Mouse (Mus musculus): Measurements from ENCODE around the gene Dcx.

The Dcx gene

GRCm38 (mm10) chrX:143932958-143933357, at the start of gene Dcx:
Gene Dcx, minus strand, starts transcription at chrX:143933311.
- no peak for DNase-seq (ENCODE audit: low read depth, low spot score)

- no peak for DNase-seq (ENCODE audit: low read depth, low spot score)
These were observed 33.1 kb upstream of the Dcx start for GRCm38 (mm10) chrX:143966249-143966648.

- no peak for DNase-seq (ENCODE audit: low read depth, low spot score)
These were observed 560 bp upstream of the Dcx start for GRCm38 (mm10) chrX:143933671-143934070.

- no peak for DNase-seq (ENCODE audit: low read depth, low spot score)
These were observed 581 bp downstream of the Dcx start for GRCm38 (mm10) chrX:143932530-143932929.

- no peak for DNase-seq (ENCODE audit: low read depth, low spot score)
These were observed 1.5 kb downstream of the Dcx start for GRCm38 (mm10) chrX:143931400-143932185.

- no peak for DNase-seq (ENCODE audit: low read depth, low spot score)
These were observed 11.0 kb downstream of the Dcx start for GRCm38 (mm10) chrX:143922070-143922469.

- DNase-seq (ENCODE audit: low read depth, low spot score) = no peak
These were observed 26.2 kb downstream of the Dcx start for GRCm38 (mm10) chrX:143906699-143907471.

GRCm38 (mm10) chrX:143904689-143905088, 28.4 kb downstream of the Dcx start:
- no peak for DNase-seq (ENCODE audit: low read depth, low spot score)

GRCm38 (mm10) chrX:143902300-143902699, 30.8 kb downstream of the Dcx start:
- DNase-seq (ENCODE audit: low read depth, low spot score) = no peak

- no peak for DNase-seq (ENCODE audit: low read depth, low spot score)
These were observed 35.5 kb downstream of the Dcx start for GRCm38 (mm10) chrX:143897363-143898285.

GRCm38 (mm10) chrX:143896936-143897335, 36.2 kb downstream of the Dcx start:
- DNase-seq (ENCODE audit: low read depth, low spot score) = no peak

- no peak for DNase-seq (ENCODE audit: low read depth, low spot score)
These were observed 39.9 kb downstream of the Dcx start for GRCm38 (mm10) chrX:143893180-143893579.

- no peak for DNase-seq (ENCODE audit: low read depth, low spot score)
These were observed 47.3 kb downstream of the Dcx start for GRCm38 (mm10) chrX:143885765-143886164.

- DNase-seq (ENCODE audit: low read depth, low spot score) = no peak
These were observed 48.2 kb downstream of the Dcx start for GRCm38 (mm10) chrX:143884953-143885352.

GRCm38 (mm10) chrX:143884299-143884698, 48.8 kb downstream of the Dcx start:
- DNase-seq (ENCODE audit: low read depth, low spot score) = no peak

GRCm38 (mm10) chrX:143881806-143882468, 51.2 kb downstream of the Dcx start:
- DNase-seq (ENCODE audit: low read depth, low spot score) = no peak

GRCm38 (mm10) chrX:143879631-143880030, 53.5 kb downstream of the Dcx start:
- DNase-seq (ENCODE audit: low read depth, low spot score) = no peak

- DNase-seq (ENCODE audit: low read depth, low spot score) = no peak
These were observed 65.9 kb downstream of the Dcx start for GRCm38 (mm10) chrX:143867129-143867664.

GRCm38 (mm10) chrX:143851351-143851750, 81.8 kb downstream of the Dcx start:
- DNase-seq (ENCODE audit: low read depth, low spot score) = no peak

- DNase-seq (ENCODE audit: low read depth, low spot score) = no peak
These were observed 83.1 kb downstream of the Dcx start for GRCm38 (mm10) chrX:143849969-143850368.

- DNase-seq (ENCODE audit: low read depth, low spot score) = no peak
These were observed 86.5 kb downstream of the Dcx start for GRCm38 (mm10) chrX:143846637-143847036.
